Mouse (Mus musculus): ENCODE measurements around the gene Pbx4. TPM values are rescaled to one million over a fixed set of nuclear protein-coding genes. Genes with fewer than 3 reads are reported as not detected.
A peak's percentile ranks its signal among the peaks of the same experiment; 100 is the strongest.

The Pbx4 gene
- polyA plus RNA-seq, 1 experiment from 2014 or later: 5.6 TPM

- ATAC-seq (replicated peaks; ENCODE audit: low FRiP score): no peak
- Histone ChIP-seq H3K4me2 (no peak overlapping the region), H3K4me1 (replicated peaks; ENCODE audit: control insufficient read depth, insufficient read depth, low read length) (peaks cover 12% of the 10 kb centered on the region)
Observed at GRCm38 (mm10) chr8:69890813-69891241, 58.5 kb downstream of the Pbx4 start.

GRCm38 (mm10) chr8:69893863-69894262 is 61.6 kb downstream of the Pbx4 start:
- peaks cover 23% of the 10 kb centered on the region for H3K27me3 ChIP-seq (replicated peaks; ENCODE audit: control insufficient read depth, insufficient read depth, low read length)
- DNase-seq (ENCODE audit: low spot score): peak; percentile 61
- no peak overlapping the region for H3K27ac ChIP-seq (ENCODE audit: low read depth, low read length)
- WGBS: 55% methylated on average over 17 of the region's 17 CpGs
- no peak overlapping the region for H3K9ac ChIP-seq (ENCODE audit: low read depth, low read length)
- ATAC-seq (replicated peaks; ENCODE audit: low FRiP score): peak; percentile 40; the same call in 1 of the 2 replicates
- H3K36me3 ChIP-seq (ENCODE audit: control insufficient read depth, insufficient read depth, low read length): peaks cover 28% of the 10 kb centered on the region
- no peaks in the 10 kb centered on the region for H3K9me3 ChIP-seq (ENCODE audit: control insufficient read depth, low read length)
- peaks cover 16% of the 10 kb centered on the region for H3K4me1 ChIP-seq (replicated peaks; ENCODE audit: control insufficient read depth, insufficient read depth, low read length)
- no peak overlapping the region for H3K4me3 ChIP-seq (ENCODE audit: low read depth, low read length)
- H3K4me2 ChIP-seq: no peak overlapping the region

More at GRCm38 (mm10) chr8:69890813-69891241, 58.5 kb downstream of the Pbx4 start:
- Histone ChIP-seq H3K36me3 (ENCODE audit: control insufficient read depth, insufficient read depth, low read length) (peaks cover 12% of the 10 kb centered on the region), H3K4me3 (ENCODE audit: low read depth, low read length) (no peak overlapping the region), H3K27ac (ENCODE audit: low read depth, low read length) (no peak overlapping the region), H3K9ac (ENCODE audit: low read depth, low read length) (no peak overlapping the region), H3K9me3 (ENCODE audit: control insufficient read depth, low read length) (no peaks in the 10 kb centered on the region), H3K27me3 (replicated peaks; ENCODE audit: control insufficient read depth, insufficient read depth, low read length) (peaks cover 54% of the 10 kb centered on the region)
- WGBS: 44% methylated on average over 19 of the region's 19 CpGs
- DNase-seq (ENCODE audit: low spot score): no peak

GRCm38 (mm10) chr8:69894836-69895332 is 62.6 kb downstream of the Pbx4 start:
- Histone ChIP-seq H3K9me3 (ENCODE audit: control insufficient read depth, low read length) (no peaks in the 10 kb centered on the region), H3K4me3 (ENCODE audit: low read depth, low read length) (no peak overlapping the region), H3K27ac (ENCODE audit: low read depth, low read length) (no peak overlapping the region), H3K9ac (ENCODE audit: low read depth, low read length) (no peak overlapping the region), H3K4me2 (no peak overlapping the region), H3K27me3 (replicated peaks; ENCODE audit: control insufficient read depth, insufficient read depth, low read length) (peaks cover 13% of the 10 kb centered on the region), H3K4me1 (replicated peaks; ENCODE audit: control insufficient read depth, insufficient read depth, low read length) (peaks cover 10% of the 10 kb centered on the region), H3K36me3 (ENCODE audit: control insufficient read depth, insufficient read depth, low read length) (peaks cover 28% of the 10 kb centered on the region)
- ATAC-seq (replicated peaks; ENCODE audit: low FRiP score) (no peak), DNase-seq (ENCODE audit: low spot score) (no peak)
- 73% methylated on average over 6 of the region's 6 CpGs for WGBS

- H3K36me3 ChIP-seq (ENCODE audit: control insufficient read depth, insufficient read depth, low read length): peaks cover 28% of the 10 kb centered on the region
- H3K4me3 ChIP-seq (ENCODE audit: low read depth, low read length): no peak overlapping the region
- WGBS: 76% methylated on average over 4 of the region's 4 CpGs
- peaks cover 3% of the 10 kb centered on the region; the same call in 1 of the 2 replicates for H3K27me3 ChIP-seq (replicated peaks; ENCODE audit: control insufficient read depth, insufficient read depth, low read length)
- DNase-seq (ENCODE audit: low spot score) (no peak), ATAC-seq (replicated peaks; ENCODE audit: low FRiP score) (no peak)
- H3K4me1 ChIP-seq (replicated peaks; ENCODE audit: control insufficient read depth, insufficient read depth, low read length): peaks cover 20% of the 10 kb centered on the region
- H3K27ac ChIP-seq (ENCODE audit: low read depth, low read length): no peak overlapping the region
- no peak overlapping the region for H3K9ac ChIP-seq (ENCODE audit: low read depth, low read length)
- H3K4me2 ChIP-seq: no peak overlapping the region
- no peaks in the 10 kb centered on the region for H3K9me3 ChIP-seq (ENCODE audit: control insufficient read depth, low read length)
Observed at GRCm38 (mm10) chr8:69895772-69896451, 63.6 kb downstream of the Pbx4 start.

- no peak overlapping the region; the same call in 1 of the 2 replicates for H3K4me2 ChIP-seq
- H3K4me3 ChIP-seq (ENCODE audit: low read depth, low read length): no peak overlapping the region
- no peaks in the 10 kb centered on the region for H3K9me3 ChIP-seq (ENCODE audit: control insufficient read depth, low read length)
- ATAC-seq (replicated peaks; ENCODE audit: low FRiP score) (no peak), DNase-seq (ENCODE audit: low spot score) (no peak)
- H3K27me3 ChIP-seq (replicated peaks; ENCODE audit: control insufficient read depth, insufficient read depth, low read length): no peaks in the 10 kb centered on the region
- peaks cover 20% of the 10 kb centered on the region for H3K4me1 ChIP-seq (replicated peaks; ENCODE audit: control insufficient read depth, insufficient read depth, low read length)
- no peak overlapping the region for H3K9ac ChIP-seq (ENCODE audit: low read depth, low read length)
- peak overlapping the region; percentile 32; the same call in 1 of the 2 replicates for H3K27ac ChIP-seq (ENCODE audit: low read depth, low read length)
- H3K36me3 ChIP-seq (ENCODE audit: control insufficient read depth, insufficient read depth, low read length): peaks cover 28% of the 10 kb centered on the region
- WGBS: 91% methylated on average over 6 of the region's 6 CpGs
Observed at GRCm38 (mm10) chr8:69897857-69898256, 65.6 kb downstream of the Pbx4 start.

DNA sequence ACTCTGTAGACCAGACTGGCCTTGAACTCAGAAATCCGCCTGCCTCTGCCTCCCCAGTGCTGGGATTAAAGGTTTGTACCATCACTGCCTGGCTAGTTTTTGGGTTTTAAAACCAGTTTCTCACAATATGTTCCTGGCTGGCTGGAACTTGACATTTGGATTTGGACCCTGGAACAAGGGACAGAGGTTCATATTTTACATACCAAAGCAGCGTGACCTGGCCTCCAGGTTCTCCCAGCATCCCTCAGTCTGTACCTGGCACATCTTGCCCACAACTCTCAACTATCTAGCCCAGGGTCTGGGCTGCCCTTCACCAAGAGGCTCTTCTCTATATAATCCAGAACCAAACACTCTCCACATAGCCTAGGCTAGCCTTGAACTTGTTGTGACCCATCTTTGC is 67.6 kb downstream of the Pbx4 start:
- DNase-seq (ENCODE audit: low spot score): no peak
- H3K4me2 ChIP-seq: peak overlapping the region; percentile 96
- H3K27ac ChIP-seq (ENCODE audit: low read depth, low read length): no peak overlapping the region
- H3K9me3 ChIP-seq (ENCODE audit: control insufficient read depth, low read length): no peaks in the 10 kb centered on the region
- peak overlapping the region; percentile 88; the same call in 1 of the 2 replicates for H3K9ac ChIP-seq (ENCODE audit: low read depth, low read length)
- H3K4me1 ChIP-seq (replicated peaks; ENCODE audit: control insufficient read depth, insufficient read depth, low read length): peaks cover 26% of the 10 kb centered on the region
- no peak for ATAC-seq (replicated peaks; ENCODE audit: low FRiP score)
- peak overlapping the region; percentile 84; the same call in 1 of the 2 replicates for H3K4me3 ChIP-seq (ENCODE audit: low read depth, low read length)
- WGBS: 86% methylated on average over 2 of the region's 2 CpGs
- H3K36me3 ChIP-seq (ENCODE audit: control insufficient read depth, insufficient read depth, low read length): peaks cover 19% of the 10 kb centered on the region
- no peaks in the 10 kb centered on the region for H3K27me3 ChIP-seq (replicated peaks; ENCODE audit: control insufficient read depth, insufficient read depth, low read length)

DNA sequence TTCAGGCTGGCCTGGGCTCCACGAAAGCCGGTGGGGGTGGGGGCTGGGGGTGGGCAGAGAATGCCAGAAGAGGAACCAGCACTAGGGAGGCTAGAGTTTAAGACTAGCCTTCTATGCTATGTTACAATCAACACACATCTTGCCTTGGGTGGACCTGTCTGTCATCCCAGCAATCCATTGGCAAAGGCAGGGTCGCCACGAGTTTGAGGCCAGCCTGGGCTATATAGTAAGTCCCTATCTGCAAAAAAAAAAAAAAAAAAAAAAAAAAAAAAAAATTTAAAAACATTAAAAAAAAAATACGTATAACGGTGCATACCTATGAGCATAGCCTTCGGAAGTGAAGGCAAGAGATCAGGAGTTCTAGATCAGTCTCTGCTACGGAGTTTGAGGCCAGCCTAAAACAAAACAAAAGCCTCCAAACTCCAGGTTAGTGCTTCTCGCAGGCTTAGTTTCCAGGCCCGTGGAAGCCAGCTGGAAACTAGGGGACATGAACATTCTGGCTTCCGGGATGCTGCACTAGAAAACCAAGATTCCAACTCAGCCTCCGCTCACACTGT is 68.7 kb downstream of the Pbx4 start:
- Histone ChIP-seq H3K27me3 (replicated peaks; ENCODE audit: control insufficient read depth, insufficient read depth, low read length) (no peaks in the 10 kb centered on the region), H3K4me1 (replicated peaks; ENCODE audit: control insufficient read depth, insufficient read depth, low read length) (peaks cover 24% of the 10 kb centered on the region), H3K4me3 (ENCODE audit: low read depth, low read length) (peak overlapping the region; percentile 84), H3K9ac (ENCODE audit: low read depth, low read length) (peak overlapping the region; percentile 88), H3K27ac (ENCODE audit: low read depth, low read length) (peak overlapping the region; percentile 98), H3K4me2 (peak overlapping the region; percentile 96), H3K9me3 (ENCODE audit: control insufficient read depth, low read length) (no peaks in the 10 kb centered on the region), H3K36me3 (ENCODE audit: control insufficient read depth, insufficient read depth, low read length) (peaks cover 15% of the 10 kb centered on the region)
- 13% methylated on average over 12 of the region's 12 CpGs for WGBS
- no peak; the same call in 1 of the 2 replicates for ATAC-seq (replicated peaks; ENCODE audit: low FRiP score)
- DNase-seq (ENCODE audit: low spot score): no peak

- 2% methylated on average over 41 of the region's 41 CpGs for WGBS
- Histone ChIP-seq H3K4me2 (peak overlapping the region; percentile 96), H3K9me3 (ENCODE audit: control insufficient read depth, low read length) (no peaks in the 10 kb centered on the region), H3K36me3 (ENCODE audit: control insufficient read depth, insufficient read depth, low read length) (peaks cover 14% of the 10 kb centered on the region), H3K9ac (ENCODE audit: low read depth, low read length) (peak overlapping the region; percentile 88), H3K4me3 (ENCODE audit: low read depth, low read length) (peak overlapping the region; percentile 84), H3K27me3 (replicated peaks; ENCODE audit: control insufficient read depth, insufficient read depth, low read length) (no peaks in the 10 kb centered on the region), H3K27ac (ENCODE audit: low read depth, low read length) (peak overlapping the region; percentile 98), H3K4me1 (replicated peaks; ENCODE audit: control insufficient read depth, insufficient read depth, low read length) (peaks cover 24% of the 10 kb centered on the region)
- ATAC-seq (replicated peaks; ENCODE audit: low FRiP score): peak; percentile 77
- DNase-seq (ENCODE audit: low spot score): peak; percentile 99
Observed at GRCm38 (mm10) chr8:69901484-69902162, 69.3 kb downstream of the Pbx4 start.
